ENCODE assay signal across 24 mouse cellular contexts in the genomic region with DNA sequence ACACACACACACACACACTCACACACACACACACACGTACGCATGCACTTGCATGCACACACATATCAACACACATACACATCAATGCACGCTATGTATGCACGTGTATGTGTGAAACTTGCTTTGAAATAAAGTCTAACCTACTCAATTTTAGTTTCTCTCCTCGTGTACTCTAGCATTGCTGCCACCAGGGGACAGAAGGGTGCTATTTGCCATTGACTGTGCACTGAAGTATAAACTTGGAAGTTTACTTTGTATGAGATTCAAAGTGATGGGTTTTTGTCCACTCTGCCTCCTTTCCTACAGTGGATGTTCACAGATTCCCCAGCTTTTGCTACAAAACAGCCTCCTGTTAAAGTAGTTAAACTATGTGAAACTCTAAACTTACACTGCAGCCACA.
A peak's percentile ranks its signal among the peaks of the same experiment; 100 is the strongest.
DNase-seq lines count a peak whose midpoint lies in the region; ATAC-seq and TF ChIP-seq lines count a peak whose summit lies in the region.
"Had no signal": no experiment of that assay in that cellular context is flagged by ENCODE, and none has a peak within 500 bp of the region (broad histone marks: within the 10 kb centered on the region; RNA-seq: fewer than 3 reads in every experiment).

No protein-coding gene starts in this region.

- 68% methylated on average over 5 of the region's 5 CpGs for WGBS in heart, postnatal 0 days
- 54% methylated on average over 5 of the region's 5 CpGs for WGBS in liver, embryonic 14.5 days (ENCODE audit: insufficient replicate concordance)

- no peak for ATAC-seq in heart, postnatal 0 days (ENCODE audit: insufficient read depth, low read depth)
- no peak for ATAC-seq in liver, embryonic 14.5 days (ENCODE audit: insufficient read depth)

- DNase-seq in heart, postnatal 0 days (ENCODE audit: low spot score): no peak
- DNase-seq in heart, postnatal 4 days: no peak
- DNase-seq in liver, embryonic 14.5 days (ENCODE audit: low read depth in 3 of 3, low spot score in 3 of 3): no peak
- DNase-seq in liver (no peak), CH12.LX (ENCODE audit: extremely low read depth) (no peak)
- DNase-seq in splenic B cell, adult 2 months (ENCODE audit: low read depth, low spot score): peak; percentile 4
- DNase-seq in adrenal gland, postnatal 4 days (ENCODE audit: low spot score in 2 of 2): no peak
- DNase-seq: cerebellum, adult 18-20 months; cerebellum, postnatal 14 days; gastrocnemius, postnatal 25 days; heart, adult 18-20 months; heart, postnatal 36 days; kidney, adult 18-20 months; kidney, postnatal 14 days; liver, embryonic 13.5 days; thymus, postnatal 14 days had no signal

- no peak for TF ChIP-seq POLR2A in CH12.LX (IDR thresholded peaks at IDR 0.05; ENCODE audit: low read depth, low read length)

- TF ChIP-seq EP300 in heart, postnatal 0 days (IDR thresholded peaks at IDR 0.05; ENCODE audit: low read depth): no peak
- no peak for TF ChIP-seq EP300 in liver, embryonic 14.5 days (IDR thresholded peaks at IDR 0.05; ENCODE audit: low read depth)
- TF ChIP-seq EP300 in CH12.LX (IDR thresholded peaks at IDR 0.05; ENCODE audit: low read length): no peak

- H3K4me3 ChIP-seq in heart, postnatal 0 days (ENCODE audit: low read depth, low read length): no peak overlapping the region
- no peak overlapping the region for H3K4me3 ChIP-seq in liver, embryonic 14.5 days (ENCODE audit: insufficient read depth in 1 of 2, low read depth in 2 of 2, low read length in 2 of 2)
- H3K4me3 ChIP-seq in CH12.LX (replicated peaks in 1 of 3; ENCODE audit: low read depth in 2 of 3, low read length in 2 of 3, poor library complexity in 1 of 3): no peak overlapping the region
- H3K4me3 ChIP-seq: embryonic facial prominence, embryonic 12.5 days; forebrain, embryonic 12.5 days; heart, embryonic 13.5 days; hindbrain, embryonic 15.5 days; limb, embryonic 12.5 days; liver, embryonic 13.5 days; lung, embryonic 15.5 days; midbrain, embryonic 10.5 days had no signal

- dilution Hi-C loops in CH12.LX (cut with MboI; ENCODE audit: extremely low pct_ligation_motif_present, extremely low pct_unique_long_range_greater_than_20kb, low sequenced_read_pairs): no loop called here

- no peaks in the 10 kb centered on the region for H3K27me3 ChIP-seq in heart, postnatal 0 days (ENCODE audit: control insufficient read depth, insufficient read depth, low read length)
- no peaks in the 10 kb centered on the region for H3K27me3 ChIP-seq in liver, embryonic 14.5 days (ENCODE audit: control insufficient read depth, insufficient read depth, low read length)
- H3K27me3 ChIP-seq in CH12.LX (replicated peaks): no peaks in the 10 kb centered on the region
- H3K27me3 ChIP-seq in splenic B cell, adult 2 months (ENCODE audit: control insufficient read depth, insufficient read depth, low read length, poor library complexity, severe bottlenecking): no peaks in the 10 kb centered on the region
- H3K27me3 ChIP-seq: embryonic facial prominence, embryonic 12.5 days; forebrain, embryonic 12.5 days; heart, embryonic 13.5 days; hindbrain, embryonic 15.5 days; limb, embryonic 12.5 days; liver, embryonic 13.5 days; lung, embryonic 15.5 days had no signal

- H3K4me1 ChIP-seq in heart, postnatal 0 days (ENCODE audit: control insufficient read depth, insufficient read depth): no peaks in the 10 kb centered on the region
- H3K4me1 ChIP-seq in liver, embryonic 14.5 days (replicated peaks; ENCODE audit: control insufficient read depth in 2 of 2, insufficient read depth in 2 of 2, low read length in 1 of 2): no peaks in the 10 kb centered on the region
- H3K4me1 ChIP-seq in CH12.LX (ENCODE audit: control insufficient read depth in 1 of 2, insufficient read depth in 2 of 2): no peaks in the 10 kb centered on the region
- H3K4me1 ChIP-seq: embryonic facial prominence, embryonic 12.5 days; forebrain, embryonic 12.5 days; heart, embryonic 13.5 days; hindbrain, embryonic 15.5 days; limb, embryonic 12.5 days; liver, embryonic 13.5 days; lung, embryonic 15.5 days; midbrain, embryonic 10.5 days had no signal

- H3K79me2 ChIP-seq in CH12.LX (replicated peaks; ENCODE audit: control insufficient read depth, extremely low read depth, insufficient read depth, poor library complexity, severe bottlenecking): no peaks in the 10 kb centered on the region

- peak; percentile 30 for TF ChIP-seq CTCF in heart, postnatal 0 days (IDR thresholded peaks at IDR 0.05; ENCODE audit: low read depth)
- TF ChIP-seq CTCF in liver, embryonic 14.5 days (IDR thresholded peaks at IDR 0.05; ENCODE audit: low read depth): peak; percentile 14; the same call in 1 of the 2 replicates
- peak; percentile 17 to 60; a peak in 2 of 4 replicates for TF ChIP-seq CTCF in CH12.LX (conservative IDR thresholded peaks at IDR 0.05 in 1 of 2, IDR thresholded peaks at IDR 0.05 in 1 of 2; ENCODE audit: low read depth in 2 of 2, low read length in 2 of 2)

- no peaks in the 10 kb centered on the region for H3K36me3 ChIP-seq in heart, postnatal 0 days (replicated peaks; ENCODE audit: control insufficient read depth, insufficient read depth, low read length)
- H3K36me3 ChIP-seq in liver, embryonic 14.5 days (replicated peaks; ENCODE audit: control insufficient read depth, insufficient read depth, low read depth): no peaks in the 10 kb centered on the region
- H3K36me3 ChIP-seq in CH12.LX (replicated peaks in 1 of 2; ENCODE audit: control insufficient read depth in 1 of 2, insufficient read depth in 1 of 2, low read length in 1 of 2): no peaks in the 10 kb centered on the region
- no peaks in the 10 kb centered on the region for H3K36me3 ChIP-seq in splenic B cell, adult 2 months (ENCODE audit: control insufficient read depth, insufficient read depth, low read length, poor library complexity, severe bottlenecking)
- H3K36me3 ChIP-seq: embryonic facial prominence, embryonic 12.5 days; forebrain, embryonic 12.5 days; heart, embryonic 13.5 days; hindbrain, embryonic 15.5 days; limb, embryonic 12.5 days; liver, embryonic 13.5 days; lung, embryonic 15.5 days; midbrain, embryonic 10.5 days had no signal

- no peak overlapping the region for H3K4me2 ChIP-seq in heart, postnatal 0 days (ENCODE audit: low read depth, low read length)
- H3K4me2 ChIP-seq in liver, embryonic 14.5 days (ENCODE audit: low read depth): no peak overlapping the region
- no peak overlapping the region for H3K4me2 ChIP-seq in CH12.LX (ENCODE audit: insufficient read depth, low read depth, poor library complexity, severe bottlenecking)
- H3K4me2 ChIP-seq: embryonic facial prominence, embryonic 12.5 days; forebrain, embryonic 12.5 days; heart, embryonic 13.5 days; hindbrain, embryonic 15.5 days; limb, embryonic 12.5 days; liver, embryonic 13.5 days; lung, embryonic 15.5 days had no signal

- H3K9me3 ChIP-seq in heart, postnatal 0 days (replicated peaks; ENCODE audit: control insufficient read depth, low read length): no peaks in the 10 kb centered on the region
- no peaks in the 10 kb centered on the region for H3K9me3 ChIP-seq in liver, embryonic 14.5 days (ENCODE audit: control insufficient read depth, low read length)
- H3K9me3 ChIP-seq in CH12.LX (replicated peaks; ENCODE audit: low read length): no peaks in the 10 kb centered on the region
- H3K9me3 ChIP-seq: embryonic facial prominence, embryonic 12.5 days; forebrain, embryonic 12.5 days; heart, embryonic 13.5 days; hindbrain, embryonic 15.5 days; limb, embryonic 12.5 days; liver, embryonic 13.5 days; lung, embryonic 15.5 days; midbrain, embryonic 10.5 days had no signal

- peak; percentile 57 for TF ChIP-seq RAD21 in CH12.LX (IDR thresholded peaks at IDR 0.05; ENCODE audit: low read depth, low read length)

- no peak overlapping the region for H3K9ac ChIP-seq in heart, postnatal 0 days (replicated peaks; ENCODE audit: low read depth, low read length)
- H3K9ac ChIP-seq in liver, embryonic 14.5 days (replicated peaks): no peak overlapping the region
- H3K9ac ChIP-seq in CH12.LX (ENCODE audit: insufficient read depth, low read depth): no peak overlapping the region
- H3K9ac ChIP-seq: embryonic facial prominence, embryonic 12.5 days; forebrain, embryonic 12.5 days; heart, embryonic 13.5 days; hindbrain, embryonic 15.5 days; limb, embryonic 12.5 days; liver, embryonic 13.5 days; lung, embryonic 15.5 days had no signal

- in situ Hi-C loops in CH12.LX (cut with MboI; ENCODE audit: low pct_ligation_motif_present, low pct_unique_long_range_greater_than_20kb, low sequenced_read_pairs): no loop called here

- H3K27ac ChIP-seq in heart, postnatal 0 days (ENCODE audit: low read depth): no peak overlapping the region
- H3K27ac ChIP-seq in liver, embryonic 14.5 days: no peak overlapping the region
- H3K27ac ChIP-seq in CH12.LX (ENCODE audit: insufficient read depth, low read depth): no peak overlapping the region
- H3K27ac ChIP-seq: embryonic facial prominence, embryonic 12.5 days; forebrain, embryonic 12.5 days; heart, embryonic 13.5 days; hindbrain, embryonic 15.5 days; limb, embryonic 12.5 days; liver, embryonic 13.5 days; lung, embryonic 15.5 days; macrophage; midbrain, embryonic 10.5 days had no signal

TF ChIP-seq in CH12.LX, 34 proteins besides CTCF, POLR2A, EP300 and RAD21:
- no peak for TF ChIP-seq KAT2A (IDR thresholded peaks at IDR 0.05; ENCODE audit: insufficient replicate concordance, low read length)
- no peak for TF ChIP-seq ZKSCAN1 (IDR thresholded peaks at IDR 0.05; ENCODE audit: borderline replicate concordance, low read depth, low read length)
- TF ChIP-seq IRF4 (IDR thresholded peaks at IDR 0.05; ENCODE audit: low read depth, low read length): no peak
- TF ChIP-seq CHD1 (IDR thresholded peaks at IDR 0.05; ENCODE audit: low read depth, low read length): no peak
- TF ChIP-seq SMC3 (IDR thresholded peaks at IDR 0.05; ENCODE audit: low read depth, low read length): peak; percentile 74
- TF ChIP-seq MYC (IDR thresholded peaks at IDR 0.05; ENCODE audit: low read depth, low read length): no peak
- TF ChIP-seq RCOR1 (conservative IDR thresholded peaks at IDR 0.05; ENCODE audit: low read depth, low read length): no peak
